8 mouse cellular contexts compared by ENCODE assay signal in the genomic region with DNA sequence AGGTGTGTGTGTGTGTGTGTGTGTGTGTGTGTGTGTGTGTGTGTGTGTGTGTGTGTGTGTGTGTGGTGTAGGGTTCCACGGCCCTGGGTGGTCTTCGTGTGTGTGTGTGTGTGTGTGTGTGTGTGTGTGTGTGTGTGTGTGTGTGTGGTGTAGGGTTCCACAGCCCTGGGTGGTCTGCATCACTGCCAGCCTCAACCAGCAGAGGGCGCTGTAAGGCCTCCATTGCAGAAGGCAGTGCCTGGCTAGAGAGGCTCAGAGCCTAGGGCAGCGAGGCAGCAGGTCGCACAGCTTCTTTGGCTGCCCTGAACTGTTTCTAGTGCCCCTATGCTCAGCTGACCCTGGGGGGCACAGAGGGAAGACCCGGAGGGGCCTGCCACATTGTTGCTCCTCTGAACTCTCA.
DNase-seq lines count a peak whose midpoint lies in the region; ATAC-seq lines count a peak whose summit lies in the region.

No protein-coding gene starts in this region.

- 22% methylated on average over 6 of the region's 6 CpGs for WGBS in hindbrain, embryonic 14.5 days
- WGBS in midbrain, embryonic 14.5 days = 19% methylated on average over 6 of the region's 6 CpGs

- H3K36me3 ChIP-seq in hindbrain, embryonic 14.5 days (replicated peaks; ENCODE audit: control insufficient read depth, insufficient read depth) = no peaks in the 10 kb centered on the region; the same call in 1 of the 2 replicates
- no peaks in the 10 kb centered on the region for H3K36me3 ChIP-seq in midbrain, embryonic 14.5 days (ENCODE audit: control insufficient read depth, insufficient read depth, low read length)

- peak; percentile 43 for DNase-seq in layer of hippocampus, adult 11-12 months (ENCODE audit: low spot score)
- DNase-seq in layer of hippocampus, postnatal 36 days = no peak
- DNase-seq in adrenal gland, postnatal 4 days (ENCODE audit: low spot score in 2 of 2) = peak; percentile 27 to 35
- peak; percentile 75 for DNase-seq in embryo, embryonic 10.5 days (ENCODE audit: low spot score)
- peak; percentile 68 for DNase-seq in hindbrain, embryonic 14.5 days (ENCODE audit: low spot score)
- DNase-seq in midbrain, embryonic 14.5 days = peak; percentile 81
- DNase-seq in testis, postnatal 10 days (ENCODE audit: low spot score) = peak; percentile 81

- H3K4me1 ChIP-seq in hindbrain, embryonic 14.5 days (replicated peaks; ENCODE audit: control insufficient read depth, insufficient read depth, low read length) = peaks cover 22% of the 10 kb centered on the region
- peaks cover 19% of the 10 kb centered on the region for H3K4me1 ChIP-seq in midbrain, embryonic 14.5 days (ENCODE audit: control insufficient read depth, insufficient read depth, low read length)

- ATAC-seq in hindbrain, embryonic 14.5 days (ENCODE audit: low FRiP score) = 0 out of 2 replicates have a peak, but pooled peaks have one; percentile 50
- ATAC-seq in midbrain, embryonic 14.5 days (ENCODE audit: low FRiP score, low TSS enrichment) = peak; percentile 66; the same call in 1 of the 2 replicates
- no peak for ATAC-seq in erythroid progenitor cell, adult 5-6 weeks (replicated peaks; ENCODE audit: low FRiP score, poor library complexity, severe bottlenecking)

- no peak overlapping the region for H3K4me3 ChIP-seq in hindbrain, embryonic 14.5 days (replicated peaks; ENCODE audit: low read length)
- no peak overlapping the region for H3K4me3 ChIP-seq in midbrain, embryonic 14.5 days (replicated peaks; ENCODE audit: low read depth, low read length)

- H3K27ac ChIP-seq in hindbrain, embryonic 14.5 days = peak overlapping the region; percentile 79
- peak overlapping the region; percentile 75 for H3K27ac ChIP-seq in midbrain, embryonic 14.5 days (replicated peaks; ENCODE audit: low read depth, low read length)

- no peak overlapping the region for H3K9ac ChIP-seq in hindbrain, embryonic 14.5 days
- H3K9ac ChIP-seq in midbrain, embryonic 14.5 days (replicated peaks; ENCODE audit: low read length) = no peak overlapping the region

- H3K9me3 ChIP-seq in hindbrain, embryonic 14.5 days (ENCODE audit: control insufficient read depth, low read length) = no peaks in the 10 kb centered on the region
- H3K9me3 ChIP-seq in midbrain, embryonic 14.5 days (ENCODE audit: control insufficient read depth, low read length) = no peaks in the 10 kb centered on the region

- no peak overlapping the region for H3K4me2 ChIP-seq in hindbrain, embryonic 14.5 days (replicated peaks)
- H3K4me2 ChIP-seq in midbrain, embryonic 14.5 days (ENCODE audit: low read length) = no peak overlapping the region

- no peaks in the 10 kb centered on the region for H3K27me3 ChIP-seq in hindbrain, embryonic 14.5 days (ENCODE audit: control insufficient read depth, insufficient read depth, low read length)
- no peaks in the 10 kb centered on the region for H3K27me3 ChIP-seq in midbrain, embryonic 14.5 days (ENCODE audit: control insufficient read depth, insufficient read depth, low read length)

Comparison
In these comparisons a context has a peak if more than half of its experiments do, and no peak if none do; other contexts are left out.
1. DNase-seq: peak in layer of hippocampus, adult 11-12 months (single experiment), adrenal gland, postnatal 4 days (2 of 2), embryo, embryonic 10.5 days (single experiment), hindbrain, embryonic 14.5 days (single experiment), midbrain, embryonic 14.5 days (single experiment) and testis, postnatal 10 days (single experiment); none in layer of hippocampus, postnatal 36 days (0 of 2).